Mouse (Mus musculus) lung, postnatal 0 days (tissue): ENCODE data around the gene 4930470P17Rik.

Experiments
- CTCF ChIP-seq: IDR thresholded peaks from 2 replicates; pipeline ENCODE4 v1.5.1; 2016; ENCODE audit warnings: antibody characterized with exemption, mild to moderate bottlenecking
- EP300 ChIP-seq: IDR thresholded peaks from 2 replicates; pipeline ENCODE4 v1.6.1; 2016; ENCODE audit warnings: antibody characterized with exemption, mild to moderate bottlenecking, control low read depth

DNA sequence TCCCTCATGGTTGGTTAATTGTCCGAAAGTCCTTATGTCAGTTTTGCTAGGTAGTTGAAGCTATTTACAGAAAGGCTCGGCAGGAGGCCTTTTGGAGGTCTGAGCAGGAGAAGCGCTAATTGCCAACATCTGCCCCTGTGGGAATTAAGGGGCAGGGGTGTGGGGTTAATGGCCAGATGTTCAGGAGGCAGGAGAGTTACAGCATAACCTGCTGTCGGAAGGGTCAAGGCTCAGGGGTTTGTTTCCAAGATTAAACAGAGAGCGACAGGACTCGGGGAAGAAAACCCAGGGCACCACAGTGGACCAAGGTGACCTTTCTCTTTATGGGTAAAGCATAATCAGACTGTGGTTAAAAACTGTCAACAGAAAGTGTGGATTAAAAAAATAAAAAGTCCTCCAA is 54.3 kb downstream of the 4930470P17Rik start:
- TF ChIP-seq CTCF (no peak), EP300 (no peak)
